Mouse (Mus musculus): ENCODE data around the gene Stpg2.

Stpg2 gene

DNA sequence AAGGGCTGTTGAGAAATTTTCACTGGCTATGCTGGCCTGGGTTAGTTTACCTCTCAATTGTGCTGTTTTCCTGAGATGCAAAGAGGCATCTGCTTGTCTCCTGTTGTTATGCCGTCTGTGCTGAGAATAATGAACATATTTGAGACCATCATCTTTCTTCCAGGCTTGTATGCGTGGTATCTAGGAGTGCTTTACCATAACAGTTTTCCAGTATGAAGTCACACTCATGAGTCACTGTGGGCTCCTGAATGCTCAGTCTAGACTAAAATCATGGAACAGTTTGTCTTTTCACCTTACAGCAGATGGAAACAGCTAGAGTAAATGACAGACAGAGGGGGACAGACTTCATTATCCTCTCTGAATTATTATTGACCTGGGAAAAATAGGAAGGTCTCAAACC lies 527.7 kb downstream of the Stpg2 start:
- no peak for DNase-seq (ENCODE audit: low spot score in 2 of 2)

DNA sequence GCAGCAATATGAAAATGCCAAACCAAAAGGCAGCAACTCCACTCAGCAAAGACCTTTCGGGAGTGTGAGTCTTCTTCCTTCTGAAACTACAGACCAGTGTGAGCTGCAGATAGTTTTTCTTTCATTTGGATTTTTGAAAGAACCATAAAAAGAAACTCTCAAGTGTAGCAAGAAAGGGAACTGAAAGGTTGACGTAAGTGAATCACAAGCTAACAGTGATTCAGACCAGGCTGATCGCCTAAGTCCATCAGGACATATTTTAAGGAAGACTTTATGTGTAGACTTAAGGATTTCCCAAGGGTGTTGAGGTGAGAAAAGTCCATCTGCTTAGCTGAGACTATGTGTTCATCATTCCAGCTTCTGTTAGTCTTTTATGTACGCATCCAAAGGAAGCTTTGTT lies 533.9 kb downstream of the Stpg2 start:
- no peak for DNase-seq (ENCODE audit: low spot score in 2 of 2)

Measured in urinary bladder, postnatal 4 days (tissue).